Comparison of ENCODE assay signal across 41 mouse cellular contexts in genomic region chr12:111188295-111188694, GRCm38 (mm10). TPM values are rescaled to one million over a fixed set of nuclear protein-coding genes. Genes with fewer than 3 reads are reported as not detected.
"Had no signal": no experiment of that assay in that cellular context is flagged by ENCODE, and none has a peak within 500 bp of the region (broad histone marks: within the 10 kb centered on the region; RNA-seq: fewer than 3 reads in every experiment).

No protein-coding gene starts in this region.

- DNase-seq: heart, postnatal 10 days; heart, postnatal 14 days; heart, postnatal 36 days; heart, postnatal 4 days; kidney, adult 11 months; kidney, adult 18-20 months; kidney, adult 2 months; kidney, adult 8-10 months; kidney, adult 9 months; kidney, postnatal 10 days; kidney, postnatal 14 days; kidney, postnatal 25 days; kidney, postnatal 36 days; kidney, postnatal 4 days; layer of hippocampus, adult 9-11 months; layer of hippocampus, postnatal 36 days had no signal

- H3K4me2 ChIP-seq: heart, embryonic 11.5 days; heart, embryonic 12.5 days; heart, embryonic 13.5 days; heart, embryonic 15.5 days; hindbrain, embryonic 12.5 days; hindbrain, embryonic 13.5 days; hindbrain, embryonic 14.5 days; hindbrain, embryonic 15.5 days; kidney, embryonic 15.5 days had no signal

- H3K9me3 ChIP-seq: heart, embryonic 10.5 days; heart, embryonic 12.5 days; heart, embryonic 13.5 days; heart, embryonic 15.5 days; hindbrain, embryonic 10.5 days; hindbrain, embryonic 12.5 days; hindbrain, embryonic 13.5 days; hindbrain, embryonic 15.5 days; kidney, embryonic 15.5 days had no signal

- H3K36me3 ChIP-seq: heart, embryonic 10.5 days; heart, embryonic 12.5 days; heart, embryonic 15.5 days; hindbrain, embryonic 13.5 days; hindbrain, embryonic 15.5 days; kidney, embryonic 15.5 days had no signal

- ATAC-seq: hindbrain, embryonic 16.5 days; hindbrain, postnatal 0 days; inflammation-experienced regulatory T-cells, adult 6 months had no signal

- H3K4me3 ChIP-seq: heart, embryonic 10.5 days; heart, embryonic 12.5 days; heart, embryonic 13.5 days; heart, embryonic 15.5 days; hindbrain, embryonic 10.5 days; hindbrain, embryonic 12.5 days; hindbrain, embryonic 13.5 days; hindbrain, embryonic 15.5 days; kidney, embryonic 15.5 days; layer of hippocampus, adult 2 months; left cerebral cortex, adult 2 months had no signal

- H3K27me3 ChIP-seq: heart, embryonic 12.5 days; heart, embryonic 13.5 days; heart, embryonic 15.5 days; hindbrain, embryonic 12.5 days; hindbrain, embryonic 13.5 days; hindbrain, embryonic 15.5 days; kidney, embryonic 15.5 days had no signal

- H3K27ac ChIP-seq: heart, embryonic 10.5 days; heart, embryonic 13.5 days; heart, embryonic 15.5 days; hindbrain, embryonic 10.5 days; hindbrain, embryonic 12.5 days; hindbrain, embryonic 13.5 days; hindbrain, embryonic 14.5 days; hindbrain, embryonic 15.5 days; hindbrain, postnatal 0 days; kidney, embryonic 15.5 days; kidney, postnatal 0 days; layer of hippocampus, adult 2 months; left cerebral cortex, adult 2 months had no signal

- H3K9ac ChIP-seq: heart, embryonic 12.5 days; heart, embryonic 13.5 days; heart, embryonic 15.5 days; hindbrain, embryonic 12.5 days; hindbrain, embryonic 13.5 days; hindbrain, embryonic 14.5 days; hindbrain, embryonic 15.5 days; kidney, embryonic 15.5 days had no signal

RNA-seq across cellular contexts. Expression of gene 4930595D18Rik, which starts 4.0 kb away (rescaled TPM):
- polyA plus RNA-seq: heart, embryonic 10.5 days; heart, embryonic 11.5 days; heart, embryonic 12.5 days; heart, embryonic 13.5 days; heart, embryonic 14.5 days; heart, embryonic 15.5 days; heart, embryonic 16.5 days; heart, postnatal 0 days; hindbrain, embryonic 10.5 days; hindbrain, embryonic 11.5 days; hindbrain, embryonic 12.5 days; hindbrain, embryonic 14.5 days; hindbrain, embryonic 15.5 days; hindbrain, postnatal 0 days; intestine, embryonic 14.5 days; kidney, adult 2 months; kidney, embryonic 14.5 days; kidney, embryonic 15.5 days; kidney, embryonic 16.5 days; kidney, postnatal 0 days; large intestine, adult 2 months had no signal
